Mouse (Mus musculus) spleen, adult 2 months (tissue): Measurements from ENCODE around the gene Wnt7b.

Source experiments
- CTCF ChIP-seq: fragments of 200-500 bp; IDR thresholded peaks from 2 replicates; pipeline ENCODE4 v1.5.1; 2011; ENCODE audit warnings: mild to moderate bottlenecking, inconsistent platforms; ENCODE audit not compliant: insufficient read depth, insufficient read length, insufficient replicate concordance; ENCODE audit errors: extremely low read depth
- POLR2A ChIP-seq: fragments of 200-500 bp; IDR thresholded peaks from 2 replicates; pipeline ENCODE4 v1.6.1; 2011; ENCODE audit warnings: low read depth, low read length, inconsistent platforms

DNA sequence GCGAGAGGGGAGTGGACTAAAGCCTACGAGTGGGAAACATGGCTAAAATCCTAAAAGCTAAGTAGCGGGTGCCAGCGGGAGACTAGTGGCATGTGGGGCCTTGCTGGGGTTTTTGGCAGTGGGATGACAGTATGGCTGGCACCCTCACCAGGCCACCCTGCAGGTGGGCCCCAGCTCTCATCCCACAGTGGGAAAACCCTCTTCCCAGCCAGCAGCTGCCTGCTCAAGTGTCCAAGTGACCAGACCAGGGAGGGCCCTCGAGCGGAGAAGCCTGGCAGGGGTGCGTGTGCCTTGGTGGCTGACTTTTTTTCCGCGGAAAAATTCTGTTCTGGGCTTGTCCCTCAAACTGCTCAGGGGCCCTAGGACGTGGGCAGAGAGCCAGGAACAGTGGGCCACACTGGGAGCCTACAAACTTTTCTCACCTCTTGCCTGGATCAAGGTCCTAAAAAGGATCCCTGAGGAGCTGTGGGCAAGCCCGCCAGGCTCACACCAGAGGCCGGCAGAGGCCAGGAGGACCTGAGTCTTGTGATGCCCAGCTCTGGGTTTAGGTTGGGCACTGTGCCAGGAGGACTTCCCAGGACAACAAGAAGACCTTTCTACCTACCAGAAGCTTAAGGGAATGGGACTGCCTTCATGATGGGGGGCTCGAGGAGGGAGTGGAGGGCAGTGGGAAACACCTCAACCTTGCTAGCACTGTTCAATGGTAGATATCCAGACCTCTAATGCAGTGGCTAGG, 18.1 kb downstream of the Wnt7b start:
- TF ChIP-seq POLR2A (no peak), CTCF (no peak)
